Mouse (Mus musculus) adrenal gland, postnatal 4 days (tissue): ENCODE measurements around the gene Fkbpl. TPM values are rescaled to one million over a fixed set of nuclear protein-coding genes. Genes with fewer than 3 reads are reported as not detected.

Experiments used
- DNase-seq, 2 experiments: peaks; one replicate each; pipeline ENCODE4 v3.0.0; 2021 to 2022; ENCODE audit warnings: low spot score in 2 of 2, mixed read lengths in 2 of 2
- total RNA-seq, 2 experiments: library from RNA; stranded (reverse); gene quantifications; 2 replicates each; pipeline ENCODE4 v1.2.3; 2021

The Fkbpl gene
- total RNA-seq, 2 experiments from 2014 or later, result 13.2 to 16.3 TPM

DNA sequence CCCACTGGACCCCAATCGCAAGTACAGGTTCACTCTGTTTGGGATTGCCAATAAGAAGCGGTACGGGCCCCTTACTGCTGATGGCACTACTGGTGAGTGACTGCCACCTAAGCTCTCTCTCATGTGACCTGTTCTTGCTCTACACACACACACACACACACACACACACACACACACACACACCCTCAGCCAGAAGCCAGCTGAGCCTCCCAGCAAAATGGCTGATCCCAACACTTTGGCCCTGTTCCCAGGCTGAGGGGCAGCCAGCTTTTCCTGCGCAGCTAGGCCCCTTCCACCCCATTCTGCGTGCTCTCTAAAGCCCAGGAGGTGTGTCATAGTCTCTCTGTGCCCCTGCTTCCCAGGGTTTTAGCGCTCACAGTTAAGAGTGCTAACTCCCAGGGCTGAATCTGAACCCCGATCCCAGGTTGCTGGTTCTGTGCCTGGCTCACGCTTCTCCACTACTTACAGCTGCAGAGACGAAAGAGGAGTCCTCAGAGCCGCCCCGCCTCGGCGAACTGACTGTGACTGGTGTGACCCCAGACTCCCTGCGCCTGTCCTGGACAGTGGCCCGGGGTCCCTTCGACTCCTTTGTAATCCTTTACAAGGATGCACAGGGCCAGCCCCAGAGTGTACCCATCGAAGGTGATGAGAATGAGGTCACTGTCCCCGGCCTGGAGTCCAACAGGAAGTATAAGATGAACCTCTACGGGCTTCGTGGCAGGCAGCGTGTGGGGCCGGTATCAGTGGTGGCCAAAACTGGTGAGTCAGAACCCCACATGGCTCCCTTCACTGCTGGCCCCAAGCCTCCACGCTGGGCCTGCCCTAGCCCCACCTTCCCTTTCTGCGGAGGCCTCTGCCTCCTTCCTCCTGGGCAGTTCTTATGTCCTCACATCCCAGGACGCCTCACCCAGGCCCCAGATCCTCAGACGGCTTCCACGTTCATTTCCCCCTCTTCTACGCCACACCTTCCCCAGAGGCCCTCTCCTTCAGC is 40.9 kb downstream of the Fkbpl start:
- no peak for DNase-seq

DNA sequence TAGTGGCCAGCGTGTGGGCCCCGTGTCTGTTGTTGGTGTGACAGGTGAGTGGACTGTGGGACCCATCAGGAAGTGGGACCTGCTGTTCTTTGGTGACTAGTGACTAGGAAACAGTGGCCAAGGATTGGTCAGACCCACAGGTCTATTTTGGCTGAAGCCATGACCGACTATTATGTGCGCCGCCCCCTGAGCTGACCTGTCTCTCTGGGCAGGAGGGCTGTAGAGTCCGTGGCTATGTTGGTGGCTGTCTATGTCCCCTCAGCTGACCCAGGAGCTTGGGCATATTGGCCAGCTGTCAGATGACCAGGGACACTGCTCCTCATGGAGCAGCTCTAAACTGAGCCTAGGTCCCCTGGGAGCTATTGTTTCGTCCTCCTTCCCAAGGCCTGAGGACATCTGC is 44.3 kb downstream of the Fkbpl start:
- no peak for DNase-seq

DNA sequence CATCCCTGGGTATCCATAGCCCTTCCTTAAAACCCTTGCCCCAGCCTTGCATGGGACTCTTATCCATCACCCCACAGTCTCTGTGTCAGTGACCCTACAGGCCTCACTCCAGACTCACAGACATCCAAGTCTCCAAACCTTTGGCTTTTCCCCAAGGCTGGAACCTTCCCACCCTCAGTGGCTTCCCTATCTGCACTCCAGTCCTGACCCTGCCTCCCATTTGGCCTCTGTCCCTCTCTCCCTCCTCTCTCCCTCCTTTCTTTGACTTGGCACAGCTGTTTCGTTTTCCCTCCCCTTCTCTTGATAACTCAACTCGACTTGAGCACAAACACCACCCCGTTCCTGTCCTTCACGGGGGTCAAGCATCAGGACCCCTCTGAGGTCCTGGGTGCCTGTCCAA is 45.9 kb downstream of the Fkbpl start:
- no peak for DNase-seq

DNA sequence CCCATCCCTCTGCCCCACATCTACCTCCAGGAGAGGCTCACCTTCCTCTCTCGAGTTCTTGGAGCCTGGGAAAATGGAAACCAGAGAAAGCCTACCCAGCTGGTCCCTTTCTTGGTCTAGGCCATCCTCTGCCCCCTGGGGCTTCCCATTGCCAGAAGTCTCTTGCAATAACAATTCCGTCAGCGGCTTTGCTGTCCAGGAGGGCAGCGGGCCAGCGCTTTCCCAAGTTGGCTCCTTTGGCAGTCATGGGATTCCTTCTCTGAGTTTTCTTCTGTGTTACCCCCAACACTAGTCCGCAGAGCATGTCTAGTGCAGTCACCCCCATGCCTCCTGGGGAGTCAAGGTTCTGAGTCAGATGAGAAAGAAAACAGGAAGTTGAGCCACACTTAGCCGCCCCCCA is 48.3 kb downstream of the Fkbpl start:
- no peak for DNase-seq

Other genes starting within 250 kb of the Fkbpl start
- gene BC051142, start 245.9 kb upstream of the Fkbpl start, total RNA-seq, result 1 to 10 TPM; 5.8 to 6.3 TPM
- gene Btnl4, start 167.4 kb upstream of the Fkbpl start, total RNA-seq, result not detected
- not detected for gene Btnl6, start 127.4 kb upstream of the Fkbpl start, total RNA-seq
- gene Notch4, start 80.5 kb upstream of the Fkbpl start, total RNA-seq, result 10 to 100 TPM; 36.1 to 37.1 TPM
- 10 to 100 TPM in 1 of 2 experiments, 1 to 10 TPM in 1; 8.1 to 11.9 TPM for gene Gpsm3, start 55.0 kb upstream of the Fkbpl start, total RNA-seq
- 10 to 100 TPM; 61.7 to 63.6 TPM for gene Pbx2, start 53.5 kb upstream of the Fkbpl start, total RNA-seq
- gene Ager, start 46.9 kb upstream of the Fkbpl start, total RNA-seq, result 1 to 10 TPM; 9.0 to 9.2 TPM
- 10 to 100 TPM; 66.5 to 74.2 TPM for gene Rnf5, start 41.1 kb upstream of the Fkbpl start, total RNA-seq
- 10 to 100 TPM; 73.4 to 77.7 TPM for gene Agpat1, start 40.5 kb upstream of the Fkbpl start, total RNA-seq
- gene Egfl8, start 28.8 kb upstream of the Fkbpl start, total RNA-seq, result 10 to 100 TPM; 10.8 to 14.2 TPM
- gene Ppt2, start 16.3 kb upstream of the Fkbpl start, total RNA-seq, result 10 to 100 TPM; 52.6 to 62.3 TPM
- 10 to 100 TPM; 10.7 to 11.5 TPM for gene Prrt1, start 15.2 kb upstream of the Fkbpl start, total RNA-seq
- gene Atf6b, start 2.4 kb downstream of the Fkbpl start, total RNA-seq, result 10 to 100 TPM; 48.1 to 52.3 TPM
- gene Tnxb, start 25.8 kb downstream of the Fkbpl start, total RNA-seq, result 10 to 100 TPM; 29.4 to 33.0 TPM
- 100 to 1,000 TPM; 105 to 151 TPM for gene C4b, start 99.1 kb downstream of the Fkbpl start, total RNA-seq
- gene Cyp21a1, start 159.8 kb downstream of the Fkbpl start, total RNA-seq, result 1,000 to 10,000 TPM; 3,967 to 4,457 TPM
- gene Stk19, start 192.2 kb downstream of the Fkbpl start, total RNA-seq, result 10 to 100 TPM; 49.1 to 49.5 TPM
- 10 to 100 TPM; 72.5 to 73.2 TPM for gene Dxo, start 192.3 kb downstream of the Fkbpl start, total RNA-seq
- gene Skiv2l, start 205.4 kb downstream of the Fkbpl start, total RNA-seq, result 10 to 100 TPM; 70.9 to 80.2 TPM
- gene Nelfe, start 205.6 kb downstream of the Fkbpl start, total RNA-seq, result 10 to 100 TPM; 58.2 to 60.6 TPM
- gene Cfb, start 217.8 kb downstream of the Fkbpl start, total RNA-seq, result 100 to 1,000 TPM in 1 of 2 experiments, 10 to 100 TPM in 1; 18.7 to 137 TPM
- gene Zbtb12, start 234.7 kb downstream of the Fkbpl start, total RNA-seq, result 10 to 100 TPM; 23.6 to 26.2 TPM
- not detected for gene Gm20547, start 237.3 kb downstream of the Fkbpl start, total RNA-seq